Mouse (Mus musculus): ENCODE measurements at regions not wholly inside any gene's neighbourhood (a gene's known extent, or its start where the extent isn't known, plus 50 kb on each side); places are given as distances from the start of the nearest gene placed in this dataset.
"Not testable (repeated sequence)": the region's sequence is repeated elsewhere in the genome, so short reads cannot be mapped to it uniquely, and the experiment has no call there.

DNA sequence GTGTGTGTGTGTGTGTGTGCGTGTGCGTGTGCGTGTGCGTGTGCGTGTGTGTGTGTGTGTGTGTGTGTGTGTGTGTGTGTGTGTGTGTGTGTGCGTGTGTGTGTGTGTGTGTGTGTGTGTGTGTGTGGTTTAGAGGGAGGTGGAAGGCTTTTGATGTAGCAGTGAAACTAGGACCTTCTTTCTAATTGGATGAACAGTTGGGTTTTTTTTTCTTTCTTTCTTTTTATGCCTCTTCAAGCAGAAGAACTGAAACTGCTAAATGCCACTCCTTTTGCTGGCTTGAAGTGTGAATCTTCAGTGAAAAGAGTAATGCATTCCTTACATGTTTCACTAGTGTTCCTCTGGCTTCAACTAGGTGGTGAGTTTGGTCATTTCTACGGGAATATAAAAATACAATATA, 828.8 kb upstream of the Olfr1507 start:
- not testable (repeated sequence) for DNase-seq (ENCODE audit: extremely low spot score)

DNA sequence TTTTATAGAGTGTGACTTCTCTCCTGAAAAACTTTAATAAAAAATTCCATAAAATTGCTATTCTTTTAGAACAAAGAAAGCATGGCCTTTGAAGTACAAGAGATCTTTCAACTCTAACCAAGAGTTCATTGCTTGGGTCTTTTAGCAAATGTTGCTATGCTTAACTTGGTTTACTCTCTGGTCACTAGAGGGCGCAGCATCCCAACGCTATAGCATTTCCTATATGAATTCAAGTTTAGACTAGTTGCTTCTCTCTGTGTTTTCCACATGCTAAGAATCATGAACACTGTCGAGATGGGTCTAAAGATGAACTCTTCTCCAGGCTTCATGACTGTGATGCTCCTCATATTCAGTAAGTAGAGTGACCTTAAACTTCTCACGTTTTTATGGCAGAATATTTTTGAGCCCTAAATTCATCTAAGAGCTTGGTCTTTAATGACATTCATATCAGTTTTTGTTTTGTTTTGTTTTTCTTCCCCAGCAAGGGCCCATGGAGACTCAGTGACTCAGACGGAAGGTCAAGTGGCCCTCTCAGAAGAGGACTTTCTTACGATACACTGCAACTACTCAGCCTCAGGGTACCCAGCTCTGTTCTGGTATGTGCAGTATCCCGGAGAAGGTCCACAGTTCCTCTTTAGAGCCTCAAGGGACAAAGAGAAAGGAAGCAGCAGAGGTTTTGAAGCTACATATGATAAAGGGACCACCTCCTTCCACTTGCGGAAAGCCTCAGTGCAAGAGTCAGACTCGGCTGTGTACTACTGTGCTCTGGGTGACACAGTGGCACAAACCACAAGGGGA, 823.2 kb upstream of the Olfr1507 start:
- not testable (repeated sequence) for DNase-seq (ENCODE audit: extremely low spot score)

- not testable (repeated sequence) for DNase-seq (ENCODE audit: extremely low spot score)
Measured at GRCm38 (mm10) chr14:53312490-53312889, 816.9 kb upstream of the Olfr1507 start.

GRCm38 (mm10) chr14:53303179-53303578, 807.6 kb upstream of the Olfr1507 start:
- not testable (repeated sequence) for DNase-seq (ENCODE audit: extremely low spot score)

DNA sequence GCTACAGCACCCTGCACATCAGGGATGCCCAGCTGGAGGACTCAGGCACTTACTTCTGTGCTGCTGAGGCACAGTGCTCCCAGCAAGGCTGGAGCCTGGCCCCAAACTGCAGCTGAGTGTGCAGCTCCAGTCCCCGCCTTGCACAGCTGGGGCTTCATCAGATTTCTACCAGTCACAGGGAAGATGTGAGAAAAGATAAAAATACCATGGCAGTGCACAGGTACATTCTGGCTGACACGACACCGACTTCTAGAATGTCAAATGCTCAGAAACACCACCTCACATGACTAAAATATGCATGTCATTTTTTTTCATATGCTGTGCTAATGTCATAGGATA, 806.9 kb upstream of the Olfr1507 start:
- DNase-seq (ENCODE audit: extremely low spot score), result not testable (repeated sequence)

- not testable (repeated sequence) for DNase-seq (ENCODE audit: extremely low spot score)
Measured at GRCm38 (mm10) chr14:53301722-53302490, 806.4 kb upstream of the Olfr1507 start.

- DNase-seq (ENCODE audit: extremely low spot score), result not testable (repeated sequence)
Measured at GRCm38 (mm10) chr14:53301110-53301509, 805.6 kb upstream of the Olfr1507 start.

DNA sequence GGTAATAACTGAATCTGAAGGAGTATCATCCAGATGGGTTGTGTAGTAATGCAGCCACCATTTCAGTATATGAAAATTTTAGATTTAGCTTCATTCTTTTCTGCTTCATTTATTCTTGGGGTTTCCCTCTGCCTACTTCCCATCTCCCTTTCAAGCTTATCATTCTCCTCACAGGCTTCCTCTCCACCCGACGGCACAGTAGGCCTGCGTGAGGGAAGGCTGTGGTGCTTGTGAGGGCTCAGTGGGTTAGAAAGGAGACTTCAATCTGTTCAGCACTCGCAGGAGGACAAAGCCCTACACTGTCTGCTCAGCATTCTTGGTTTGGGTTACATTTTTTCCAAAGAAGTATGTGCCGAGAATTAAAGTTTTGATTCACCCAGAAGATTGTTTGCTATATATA, 804.2 kb upstream of the Olfr1507 start:
- not testable (repeated sequence) for DNase-seq (ENCODE audit: extremely low spot score)

GRCm38 (mm10) chr14:53283350-53284141, 788.0 kb upstream of the Olfr1507 start:
- DNase-seq (ENCODE audit: extremely low spot score), result not testable (repeated sequence)

- not testable (repeated sequence) for DNase-seq (ENCODE audit: extremely low spot score)
Measured at GRCm38 (mm10) chr14:53273218-53273617, 777.7 kb upstream of the Olfr1507 start.

- not testable (repeated sequence) for DNase-seq (ENCODE audit: extremely low spot score)
Measured at GRCm38 (mm10) chr14:53267693-53268092, 772.1 kb upstream of the Olfr1507 start.

DNA sequence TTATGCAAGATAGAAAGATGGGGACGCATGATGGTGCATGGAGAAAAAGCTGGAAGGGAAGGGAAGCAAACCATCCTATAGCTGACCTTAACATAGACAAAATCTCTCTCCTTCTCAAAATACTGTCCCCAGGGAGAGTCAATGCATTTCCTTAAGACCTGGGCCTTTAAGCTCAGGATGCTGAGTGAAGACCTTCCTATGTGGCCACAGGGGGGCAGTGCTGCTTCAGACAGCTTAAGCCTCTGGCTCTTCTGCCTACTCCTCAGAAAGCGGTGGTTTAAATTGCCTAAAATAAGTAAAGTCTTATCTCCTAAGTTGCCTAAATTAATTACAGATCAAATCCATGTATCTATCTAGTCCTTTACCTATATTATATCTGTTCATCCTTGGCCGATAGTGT, 760.4 kb upstream of the Olfr1507 start:
- not testable (repeated sequence) for DNase-seq (ENCODE audit: extremely low spot score)

GRCm38 (mm10) chr14:53253470-53253869, 757.9 kb upstream of the Olfr1507 start:
- DNase-seq (ENCODE audit: extremely low spot score), result not testable (repeated sequence)

DNA sequence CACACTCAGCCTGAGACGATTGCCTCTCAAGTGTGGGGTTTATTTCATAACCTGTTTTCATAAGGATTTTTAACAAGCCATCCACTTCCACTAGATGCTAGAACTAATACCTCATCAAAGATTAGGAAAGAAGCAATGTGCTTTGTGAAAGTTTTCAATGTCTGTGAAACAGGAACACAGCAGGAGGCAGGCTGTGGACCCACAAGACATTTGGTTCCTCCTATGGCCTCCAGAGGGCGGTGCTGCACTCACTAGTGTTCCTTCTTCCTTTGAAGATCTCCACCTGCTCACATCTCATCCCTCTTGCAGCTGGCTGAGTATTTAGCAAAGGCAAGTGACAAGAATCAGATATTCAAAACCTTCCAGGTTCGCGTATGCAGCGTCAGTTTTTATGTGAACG, 735.6 kb upstream of the Olfr1507 start:
- not testable (repeated sequence) for DNase-seq (ENCODE audit: extremely low spot score)

- DNase-seq (ENCODE audit: extremely low spot score), result not testable (repeated sequence)
Measured at GRCm38 (mm10) chr14:53224789-53225188, 729.2 kb upstream of the Olfr1507 start.

- not testable (repeated sequence) for DNase-seq (ENCODE audit: extremely low spot score)
Measured at GRCm38 (mm10) chr14:53210554-53210953, 715.0 kb upstream of the Olfr1507 start.

GRCm38 (mm10) chr14:53209258-53209657, 713.7 kb upstream of the Olfr1507 start:
- not testable (repeated sequence) for DNase-seq (ENCODE audit: extremely low spot score)

- not testable (repeated sequence) for DNase-seq (ENCODE audit: extremely low spot score)
Measured at GRCm38 (mm10) chr14:53190931-53191330, 695.4 kb upstream of the Olfr1507 start.

DNA sequence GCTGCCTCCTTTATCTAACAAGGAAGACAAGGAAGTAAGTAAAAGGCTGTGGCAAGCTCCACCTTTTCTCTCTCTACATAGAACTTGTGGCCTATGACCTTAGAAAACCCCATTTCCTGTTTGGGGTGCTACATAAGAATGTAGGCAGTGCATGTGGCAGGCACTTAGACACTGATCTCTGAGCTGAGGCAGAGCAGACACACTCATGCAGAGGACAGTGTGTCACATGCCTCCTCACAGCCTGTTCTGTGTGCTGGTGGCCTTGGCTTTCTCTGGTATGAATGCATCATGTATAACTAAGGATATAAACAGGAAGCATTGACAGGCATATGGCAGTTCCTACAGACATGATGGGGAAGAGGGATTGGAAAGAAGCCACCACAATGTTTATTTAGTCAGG, 678.5 kb upstream of the Olfr1507 start:
- not testable (repeated sequence) for DNase-seq (ENCODE audit: extremely low spot score)

DNA sequence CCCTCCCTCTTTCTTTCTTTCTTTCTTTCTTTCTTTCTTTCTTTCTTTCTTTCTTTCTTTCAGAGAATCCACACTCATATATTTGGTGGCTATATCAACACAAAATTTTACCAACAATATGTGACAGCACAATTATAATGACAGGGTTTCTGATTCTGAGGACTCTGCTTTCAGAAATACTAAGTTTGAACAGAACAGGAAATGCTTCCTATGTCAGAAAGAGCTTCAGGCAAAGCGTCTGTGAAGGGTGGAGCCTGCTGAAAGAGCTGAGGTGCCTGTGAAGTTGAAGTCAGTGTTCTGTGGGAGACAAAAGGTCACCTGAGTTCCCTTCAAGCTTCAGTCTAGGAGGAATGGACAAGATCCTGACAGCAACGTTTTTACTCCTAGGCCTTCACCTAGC, 670.8 kb upstream of the Olfr1507 start:
- DNase-seq (ENCODE audit: extremely low spot score), result not testable (repeated sequence)

- not testable (repeated sequence) for DNase-seq (ENCODE audit: extremely low spot score)
Measured at GRCm38 (mm10) chr14:53159012-53159411, 663.5 kb upstream of the Olfr1507 start.

DNA sequence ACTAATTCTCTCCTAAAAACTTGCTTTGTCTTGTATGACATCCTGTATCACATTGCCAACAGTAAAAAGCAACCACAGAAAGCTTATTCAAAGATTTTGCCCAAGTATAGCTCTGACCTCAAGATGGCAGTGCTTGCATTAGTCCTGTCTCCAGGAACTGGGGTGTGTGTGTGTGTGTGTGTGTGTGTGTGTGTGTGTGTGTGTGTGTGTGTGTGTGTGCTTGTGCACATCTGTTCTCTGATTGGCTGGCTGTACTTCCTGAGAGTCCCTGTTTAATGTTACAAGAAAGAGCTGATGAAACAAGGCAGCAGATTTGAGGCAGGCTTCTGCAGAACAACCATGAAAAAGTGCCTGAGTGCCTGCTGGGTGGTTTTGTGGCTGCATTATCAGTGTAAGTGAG, 639.2 kb upstream of the Olfr1507 start:
- not testable (repeated sequence) for DNase-seq (ENCODE audit: extremely low spot score)

Data from embryo, embryonic 9.5 days (tissue).